Mouse (Mus musculus): ENCODE results near the gene Astl.

- TF ChIP-seq CTCF (IDR thresholded peaks at IDR 0.05), result no peak
- no peak for TF ChIP-seq POLR2A (IDR thresholded peaks at IDR 0.05; ENCODE audit: insufficient read depth, low read depth, low read length)
- TF ChIP-seq EP300 (IDR thresholded peaks at IDR 0.05; ENCODE audit: insufficient read depth, low read depth, low read length), result no peak
Measured at GRCm38 (mm10) chr2:127314467-127315154, 23.8 kb upstream of the Astl start.

Data from heart, adult 2 months (tissue).